Mouse (Mus musculus) cortical plate, adult 2 months (tissue): ENCODE data around the gene Dck.

Experiments used
- CTCF ChIP-seq: fragments of 200-500 bp; IDR thresholded peaks from 2 replicates; pipeline ENCODE4 v1.5.1; 2011; ENCODE audit warnings: mild to moderate bottlenecking, control low read depth, low read length; ENCODE audit not compliant: insufficient read depth; ENCODE audit errors: extremely low read depth
- POLR2A ChIP-seq: fragments of 200-500 bp; IDR thresholded peaks from 2 replicates; pipeline ENCODE4 v1.6.1; 2011; ENCODE audit warnings: mild to moderate bottlenecking, low read length, control low read depth; ENCODE audit not compliant: insufficient read depth; ENCODE audit errors: extremely low read depth

DNA sequence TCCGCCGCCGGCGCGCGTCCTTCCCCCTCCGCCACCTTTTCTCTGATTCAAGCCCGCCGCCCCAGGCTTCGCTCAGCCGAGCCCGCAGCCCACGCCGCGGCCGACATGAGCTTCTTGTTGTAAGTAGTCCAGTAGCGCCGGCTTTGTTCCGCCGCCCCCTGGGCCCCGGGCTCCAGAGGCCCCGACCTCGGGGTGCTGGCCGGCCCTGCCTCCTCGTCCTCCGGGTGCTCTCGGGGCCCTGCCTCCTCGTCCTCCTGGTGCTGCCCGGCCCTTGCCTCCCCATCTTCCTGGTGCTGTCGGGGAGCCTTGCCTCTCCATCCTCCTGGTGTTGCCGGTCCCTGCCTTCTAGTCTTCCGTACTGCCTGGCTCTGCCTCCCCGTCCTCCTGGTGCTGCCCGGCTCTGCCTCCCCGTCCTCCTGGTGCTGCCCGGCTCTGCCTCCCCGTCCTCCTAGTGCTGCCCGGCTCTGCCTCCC, 43.8 kb upstream of the Dck start:
- TF ChIP-seq CTCF (no peak), POLR2A (no peak)
